Mouse (Mus musculus): ENCODE measurements around the gene Wdr83. TPM values are rescaled to one million over a fixed set of nuclear protein-coding genes. Genes with fewer than 3 reads are reported as not detected.

Wdr83 gene
- 10 to 100 TPM; 35.2 to 42.7 TPM for polyA plus RNA-seq (2017; shearing (Covaris generic))

GRCm38 (mm10) chr8:85081216-85081555, at the start of gene Wdr83:
Gene Wdr83 (minus strand): TSS chr8:85081306.

GRCm38 (mm10) chr8:85122995-85123394, 41.9 kb upstream of the Wdr83 start, which contains the start of gene Zfp791:
Gene Zfp791 (minus strand): TSS chr8:85123095.

GRCm38 (mm10) chr8:85083108-85083813, 2.2 kb upstream of the Wdr83 start, which contains the start of gene Man2b1:
Gene Man2b1 (plus strand): TSS chr8:85083270.

GRCm38 (mm10) chr8:85080532-85081215, 432 bp downstream of the Wdr83 start, which contains the start of gene Wdr83os:
Gene Wdr83os (plus strand): TSS chr8:85080740.

GRCm38 (mm10) chr8:85071514-85072281, 9.4 kb downstream of the Wdr83 start, which contains the start of gene Dhps:
Gene Dhps (plus strand): TSS chr8:85071757.

GRCm38 (mm10) chr8:85067982-85068381, 13.1 kb downstream of the Wdr83 start, which contains the start of gene Gm5741:
Gene Gm5741 (minus strand): TSS chr8:85067982.

GRCm38 (mm10) chr8:85059879-85060616, 21.1 kb downstream of the Wdr83 start, which contains the start of gene Fbxw9:
Gene Fbxw9 (plus strand): TSS chr8:85060055.

GRCm38 (mm10) chr8:85036718-85037365, 44.3 kb downstream of the Wdr83 start, which contains the start of gene Tnpo2:
Gene Tnpo2 (plus strand): TSS chr8:85036915.

GRCm38 (mm10) chr8:85026670-85027515, 54.2 kb downstream of the Wdr83 start, which contains the start of gene Trir:
Gene Trir (plus strand): TSS chr8:85026823.

GRCm38 (mm10) chr8:85025098-85025932, 55.8 kb downstream of the Wdr83 start, which contains the start of gene Asna1:
Gene Asna1 (minus strand): TSS chr8:85025281.

Other genes with a start within 250 kb of the Wdr83 start
- gene Gadd45gip1, start 249.8 kb downstream of the Wdr83 start, polyA plus RNA-seq (2017; shearing (Covaris generic)): 10 to 100 TPM; 29.7 to 37.9 TPM
- 100 to 1,000 TPM; 159 to 183 TPM for gene Rad23a, start 240.6 kb downstream of the Wdr83 start, polyA plus RNA-seq (2017; shearing (Covaris generic))
- 100 to 1,000 TPM; 378 to 630 TPM for gene Calr, start 234.4 kb downstream of the Wdr83 start, polyA plus RNA-seq (2017; shearing (Covaris generic))
- 10 to 100 TPM; 78.3 to 79.8 TPM for gene Farsa, start 224.3 kb downstream of the Wdr83 start, polyA plus RNA-seq (2017; shearing (Covaris generic))
- gene Syce2, start 209.2 kb downstream of the Wdr83 start, polyA plus RNA-seq (2017; shearing (Covaris generic)): 10 to 100 TPM in 1 of 2 experiments, 1 to 10 TPM in 1; 9.1 to 16.8 TPM
- 10 to 100 TPM; 22.2 to 31.5 TPM for gene Gcdh, start 187.4 kb downstream of the Wdr83 start, polyA plus RNA-seq (2017; shearing (Covaris generic))
- 1 to 10 TPM; 1.3 to 3.6 TPM for gene Klf1, start 179.4 kb downstream of the Wdr83 start, polyA plus RNA-seq (2017; shearing (Covaris generic))
- gene Dnase2a, start 172.7 kb downstream of the Wdr83 start, polyA plus RNA-seq (2017; shearing (Covaris generic)): 10 to 100 TPM in 1 of 2 experiments, 1 to 10 TPM in 1; 6.1 to 11.9 TPM
- 1 to 10 TPM in 1 of 2 experiments, under 1 TPM in 1; 0.62 to 1.2 TPM for gene Mast1, start 143.9 kb downstream of the Wdr83 start, polyA plus RNA-seq (2017; shearing (Covaris generic))
- under 1 TPM in 1 of 2 experiments, not detected in 1; 0.21 TPM for gene Rtbdn, start 134.3 kb downstream of the Wdr83 start, polyA plus RNA-seq (2017; shearing (Covaris generic))
- gene Gm49661, start 111.9 kb downstream of the Wdr83 start, polyA plus RNA-seq (2017; shearing (Covaris generic)): not detected
- gene Prdx2, start 111.7 kb downstream of the Wdr83 start, polyA plus RNA-seq (2017; shearing (Covaris generic)): 100 to 1,000 TPM; 205 to 213 TPM
- 10 to 100 TPM; 80.7 to 89.0 TPM for gene Rnaseh2a, start 111.5 kb downstream of the Wdr83 start, polyA plus RNA-seq (2017; shearing (Covaris generic))
- gene Junb, start 102.6 kb downstream of the Wdr83 start, polyA plus RNA-seq (2017; shearing (Covaris generic)): 100 to 1,000 TPM; 294 to 399 TPM
- gene Hook2, start 90.7 kb downstream of the Wdr83 start, polyA plus RNA-seq (2017; shearing (Covaris generic)): 10 to 100 TPM in 1 of 2 experiments, 1 to 10 TPM in 1; 9.5 to 11.1 TPM
- not detected for gene Best2, start 66.8 kb downstream of the Wdr83 start, polyA plus RNA-seq (2017; shearing (Covaris generic))
- gene Asna1, start 56.0 kb downstream of the Wdr83 start, polyA plus RNA-seq (2017; shearing (Covaris generic)): 10 to 100 TPM; 53.6 to 65.3 TPM
- gene Trir, start 54.5 kb downstream of the Wdr83 start, polyA plus RNA-seq (2017; shearing (Covaris generic)): 100 to 1,000 TPM; 248 to 252 TPM
- gene Tnpo2, start 44.4 kb downstream of the Wdr83 start, polyA plus RNA-seq (2017; shearing (Covaris generic)): 10 to 100 TPM; 20.7 to 25.3 TPM
- 1 to 10 TPM; 4.5 to 7.0 TPM for gene Fbxw9, start 21.3 kb downstream of the Wdr83 start, polyA plus RNA-seq (2017; shearing (Covaris generic))
- 1 to 10 TPM; 1.5 to 2.8 TPM for gene Gm5741, start 13.3 kb downstream of the Wdr83 start, polyA plus RNA-seq (2017; shearing (Covaris generic))
- gene Dhps, start 9.5 kb downstream of the Wdr83 start, polyA plus RNA-seq (2017; shearing (Covaris generic)): 100 to 1,000 TPM in 1 of 2 experiments, 10 to 100 TPM in 1; 77.6 to 102 TPM
- gene Wdr83os, start 566 bp downstream of the Wdr83 start, polyA plus RNA-seq (2017; shearing (Covaris generic)): 100 to 1,000 TPM; 158 to 186 TPM
- gene Man2b1, start 2.0 kb upstream of the Wdr83 start, polyA plus RNA-seq (2017; shearing (Covaris generic)): 100 to 1,000 TPM; 104 to 165 TPM
- under 1 TPM in 1 of 2 experiments, not detected in 1; 0.17 TPM for gene Zfp791, start 41.8 kb upstream of the Wdr83 start, polyA plus RNA-seq (2017; shearing (Covaris generic))
- under 1 TPM; 0.10 to 0.28 TPM for gene Cks1brt, start 70.6 kb upstream of the Wdr83 start, polyA plus RNA-seq (2017; shearing (Covaris generic))
- under 1 TPM in 1 of 2 experiments, not detected in 1; 0.37 TPM for gene Olfr371, start 144.7 kb upstream of the Wdr83 start, polyA plus RNA-seq (2017; shearing (Covaris generic))
- 10 to 100 TPM; 25.2 to 38.3 TPM for gene Orc6, start 218.3 kb upstream of the Wdr83 start, polyA plus RNA-seq (2017; shearing (Covaris generic))
- 10 to 100 TPM; 84.6 to 92.6 TPM for gene Vps35, start 218.5 kb upstream of the Wdr83 start, polyA plus RNA-seq (2017; shearing (Covaris generic))

Data from activated CD4-positive, CD25-positive, alpha-beta regulatory T cell (primary cell).